Mouse (Mus musculus): ENCODE measurements at regions not wholly inside any gene's neighbourhood (a gene's known extent, or its start where the extent isn't known, plus 50 kb on each side); places are given as distances from the start of the nearest gene placed in this dataset.

DNA sequence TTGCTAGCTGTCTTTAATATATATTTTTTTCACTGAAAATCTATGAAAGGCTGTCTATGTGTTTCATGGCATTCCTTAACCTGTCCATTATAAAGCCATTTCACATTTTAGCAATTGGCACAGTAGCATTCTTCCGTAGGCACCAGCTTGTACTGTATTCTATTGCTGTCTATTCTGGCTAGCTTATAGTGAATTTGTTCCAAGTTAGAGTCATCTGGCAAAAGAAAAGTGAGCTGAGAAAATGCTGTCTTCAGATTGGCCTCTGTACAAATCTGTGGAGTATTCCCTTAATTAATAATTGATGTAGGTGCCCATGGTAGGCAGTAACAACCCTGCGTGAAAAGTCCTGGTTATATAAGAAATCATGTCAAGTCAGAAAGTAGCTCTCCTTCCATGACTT lies 304.3 kb downstream of the Slc16a7 start:
- TF ChIP-seq EP300 (IDR thresholded peaks at IDR 0.05) (no peak), CTCF (IDR thresholded peaks at IDR 0.05) (no peak)
